8 mouse cellular contexts compared by ENCODE assay signal in genomic region chr19:5567534-5568469, GRCm38 (mm10). TPM values are rescaled to one million over a fixed set of nuclear protein-coding genes. Genes with fewer than 3 reads are reported as not detected.
A peak's percentile ranks its signal among the peaks of the same experiment; 100 is the strongest.
DNase-seq lines count a peak whose midpoint lies in the region; ATAC-seq lines count a peak whose summit lies in the region.

Ap5b1 (plus strand) TSS chr19:5568025.

- peak; percentile 83 for ATAC-seq in intestine, embryonic 14.5 days (replicated peaks; ENCODE audit: low FRiP score, low TSS enrichment, low read depth)

- intact Hi-C loops in left cerebral cortex, postnatal 14 days (cut with DNase I) = loop anchor here (1.0 to 10.0 kb wide), 3 partner anchors 39 to 133 kb away; partner anchors contain the start of gene Fibp

- H3K27me3 ChIP-seq in intestine, embryonic 14.5 days (replicated peaks; ENCODE audit: control insufficient read depth, insufficient read depth, low read length) = peaks cover 11% of the 10 kb centered on the region; the same call in 1 of the 2 replicates

- H3K9me3 ChIP-seq in intestine, embryonic 14.5 days (ENCODE audit: control insufficient read depth, low read length) = no peaks in the 10 kb centered on the region

- peak within 1 kb of the TSS; percentile 60 for H3K9ac ChIP-seq in intestine, embryonic 14.5 days (ENCODE audit: low read length)

- peak within 1 kb of the TSS; percentile 70 for H3K4me3 ChIP-seq in intestine, embryonic 14.5 days (ENCODE audit: low read depth, low read length)

- 0 out of 2 replicates have a peak, but pooled peaks cover 5% of the 10 kb centered on the region for H3K36me3 ChIP-seq in intestine, embryonic 14.5 days (ENCODE audit: control insufficient read depth, insufficient read depth, low read length)

- under 1% methylated on average over 93 of the region's 102 CpGs for WGBS in intestine, embryonic 14.5 days

- H3K27ac ChIP-seq in intestine, embryonic 14.5 days (ENCODE audit: low read depth) = peak within 1 kb of the TSS; percentile 87

- H3K4me2 ChIP-seq in intestine, embryonic 14.5 days (ENCODE audit: low read length) = peak within 1 kb of the TSS; percentile 59

- peaks cover 14% of the 10 kb centered on the region for H3K4me1 ChIP-seq in intestine, embryonic 14.5 days (replicated peaks; ENCODE audit: control insufficient read depth, insufficient read depth, low read length)

- DNase-seq in adrenal gland, adult (ENCODE audit: inconsistent age in 2 of 2, low spot score in 1 of 2) = peak; percentile 94 to 98
- DNase-seq in embryo, embryonic 10.5 days (ENCODE audit: low spot score) = peak; percentile 94
- peak; percentile 91 for DNase-seq in gastrocnemius, postnatal 25 days
- peak; percentile 97 for DNase-seq in intestine, embryonic 14.5 days (ENCODE audit: low spot score)
- peak; percentile 85 to 89 for DNase-seq in left cerebral cortex, postnatal 14 days (ENCODE audit: low spot score in 2 of 2)
- DNase-seq in mesoderm, embryonic 11.5 days (ENCODE audit: low read depth, low spot score) = peak; percentile 93
- peak; percentile 67 to 80 for DNase-seq in right cerebral cortex, postnatal 36 days (ENCODE audit: low spot score in 2 of 2)
- DNase-seq in yolk sac, embryonic 10.5 days (ENCODE audit: low spot score) = peak; percentile 91

RNA-seq across cellular contexts. Expression of gene Ap5b1, which starts in this region (rescaled TPM):
- total RNA-seq in gastrocnemius, postnatal 25 days (2021) = 1 to 10 TPM; 1.4 to 1.5 TPM
- 6.1 and 6.5 TPM in 2 replicates for polyA plus RNA-seq in intestine, embryonic 14.5 days (2014; fragmentation: Nextera tagmentation; extraction: Ambion mirVana)
- total RNA-seq in left cerebral cortex, postnatal 14 days (2021) = 1 to 10 TPM; 7.4 to 8.2 TPM

Comparison
In these comparisons a context has a peak if more than half of its experiments do, and no peak if none do; other contexts are left out.
1. Peak in every context shown above with its lines: DNase-seq, ATAC-seq, H3K4me3 ChIP-seq and H3K27ac ChIP-seq.